Mouse (Mus musculus) spleen, embryonic (tissue): ENCODE results near the gene Mrpl46.

Source experiments
- CTCF ChIA-PET: fragments of 350-600 bp; sonication (Branson Sonifier 250); formaldehyde crosslinking; loops from one replicate; lab custom pipeline; 2022; lab: Charles Lee

The Mrpl46 gene

DNA sequence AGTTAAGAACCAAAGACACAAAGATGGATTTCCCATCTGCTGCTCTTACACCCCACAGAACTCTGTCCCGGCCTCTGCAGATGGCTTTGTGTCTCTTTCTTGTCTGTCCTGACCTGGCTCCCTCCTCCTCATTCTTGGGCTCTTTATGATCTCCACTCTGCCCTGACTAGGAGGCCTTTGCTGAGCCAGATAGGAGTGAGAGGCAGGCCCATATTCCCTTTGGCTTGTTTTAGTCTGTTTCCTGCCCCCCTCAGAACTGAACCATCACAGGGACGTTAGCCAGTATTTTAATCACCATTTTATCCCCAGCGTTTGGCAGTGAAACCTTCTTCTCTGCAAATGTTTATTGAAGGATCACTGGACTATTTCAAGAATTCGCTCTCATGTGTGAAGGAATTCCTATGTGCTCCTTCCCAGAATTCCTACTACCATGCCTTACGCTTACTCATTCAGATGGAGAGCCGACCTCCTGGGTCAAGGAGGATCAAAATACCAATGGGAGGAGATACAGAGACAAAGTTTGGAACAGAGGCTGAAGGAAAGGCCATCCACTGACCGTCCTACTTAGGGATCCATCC, 14.2 kb downstream of the Mrpl46 start:
- CTCF ChIA-PET, result no interaction called here

DNA sequence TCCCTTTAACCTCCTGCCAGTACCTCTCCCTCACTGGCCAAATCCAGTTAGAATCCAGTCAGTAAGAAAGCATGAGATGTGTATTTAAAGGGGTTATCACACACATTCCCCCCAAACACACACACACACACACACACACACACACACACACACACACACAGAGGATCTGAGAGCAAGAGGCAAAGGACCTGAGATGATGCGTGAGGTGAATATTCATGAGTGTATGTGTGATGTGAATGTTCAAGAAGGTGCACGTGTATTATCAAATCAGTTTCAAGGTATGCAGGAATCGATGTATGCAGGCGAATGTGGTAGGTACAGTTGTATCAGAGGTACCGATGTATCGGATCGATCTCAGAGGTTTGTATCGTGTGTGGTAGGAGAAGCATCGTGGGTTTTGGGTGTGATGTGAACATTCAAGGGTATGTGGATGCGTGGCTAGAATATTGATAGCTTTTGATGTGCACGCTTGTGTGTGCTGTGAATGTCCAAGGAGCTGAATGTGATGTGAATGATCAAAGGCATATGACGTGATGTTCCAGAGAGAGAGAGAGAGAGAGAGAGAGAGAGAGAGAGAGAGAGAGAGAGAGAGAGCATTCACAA, 15.3 kb downstream of the Mrpl46 start:
- CTCF ChIA-PET, result no interaction called here

DNA sequence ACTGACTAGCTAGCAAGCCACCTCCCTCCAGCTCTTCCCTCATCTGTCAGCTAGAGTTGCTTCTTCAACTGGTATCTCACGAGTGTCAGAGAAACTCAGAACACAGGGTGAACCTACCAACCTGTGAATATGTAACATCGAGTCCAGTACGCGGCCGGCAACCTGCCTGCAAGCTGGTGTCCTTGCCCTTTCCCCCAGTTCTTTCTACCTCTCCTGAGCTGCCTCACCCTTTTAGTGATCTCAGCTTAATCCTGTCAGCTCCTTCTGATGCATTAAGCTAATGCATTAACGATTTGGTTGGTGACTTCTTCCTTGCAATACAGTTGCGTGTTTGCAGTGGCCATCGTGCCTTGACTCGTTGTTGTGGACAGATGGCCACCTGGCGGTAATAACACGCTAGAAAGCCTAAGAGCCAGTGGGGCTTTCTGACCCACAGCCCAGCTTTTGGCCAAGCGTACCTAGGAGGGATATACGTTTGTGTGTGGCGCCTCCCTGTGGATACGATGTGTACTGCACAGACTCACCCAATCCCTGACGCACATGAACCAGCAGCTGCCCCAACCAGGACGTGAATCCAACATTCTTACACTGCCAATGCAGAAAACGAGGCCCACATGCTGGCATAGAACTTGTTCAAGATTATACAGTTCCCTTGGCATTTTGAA, 17.2 kb downstream of the Mrpl46 start:
- CTCF ChIA-PET, result interaction anchor here (0.6 to 1.4 kb wide), 3 partner anchors 9 to 169 kb away, joined by 3 to 5 read pairs (median 4); no protein-coding TSS in a partner anchor

DNA sequence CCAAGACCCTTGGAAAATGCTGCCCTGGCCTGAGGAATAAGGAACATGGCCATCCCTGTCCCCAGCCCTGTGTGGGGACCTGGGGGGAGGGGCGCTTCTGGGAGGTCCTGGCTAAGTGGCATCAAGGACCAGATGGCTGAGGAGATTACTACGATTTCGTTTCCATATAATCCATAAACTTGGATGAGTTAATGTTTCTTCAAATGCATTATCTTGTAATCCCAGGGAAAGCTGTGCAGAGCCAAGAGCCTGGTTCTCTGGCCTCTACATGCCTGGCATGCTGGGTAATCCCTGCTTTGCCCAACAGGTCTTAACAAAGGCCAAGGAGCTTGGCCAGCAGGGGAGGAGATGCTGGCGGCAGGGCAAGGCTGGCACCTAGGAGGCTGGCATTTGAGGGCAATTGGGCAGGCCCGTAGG, 18.1 kb downstream of the Mrpl46 start:
- CTCF ChIA-PET, result interaction anchor here (0.6 to 1.4 kb wide), 3 partner anchors 10 to 168 kb away, joined by 3 to 5 read pairs (median 4); no protein-coding TSS in a partner anchor

GRCm38 (mm10) chr7:78763801-78764200, 19.5 kb downstream of the Mrpl46 start:
- CTCF ChIA-PET, result no interaction called here

- CTCF ChIA-PET, result no interaction called here
Observed at GRCm38 (mm10) chr7:78754458-78755000, 28.8 kb downstream of the Mrpl46 start.

DNA sequence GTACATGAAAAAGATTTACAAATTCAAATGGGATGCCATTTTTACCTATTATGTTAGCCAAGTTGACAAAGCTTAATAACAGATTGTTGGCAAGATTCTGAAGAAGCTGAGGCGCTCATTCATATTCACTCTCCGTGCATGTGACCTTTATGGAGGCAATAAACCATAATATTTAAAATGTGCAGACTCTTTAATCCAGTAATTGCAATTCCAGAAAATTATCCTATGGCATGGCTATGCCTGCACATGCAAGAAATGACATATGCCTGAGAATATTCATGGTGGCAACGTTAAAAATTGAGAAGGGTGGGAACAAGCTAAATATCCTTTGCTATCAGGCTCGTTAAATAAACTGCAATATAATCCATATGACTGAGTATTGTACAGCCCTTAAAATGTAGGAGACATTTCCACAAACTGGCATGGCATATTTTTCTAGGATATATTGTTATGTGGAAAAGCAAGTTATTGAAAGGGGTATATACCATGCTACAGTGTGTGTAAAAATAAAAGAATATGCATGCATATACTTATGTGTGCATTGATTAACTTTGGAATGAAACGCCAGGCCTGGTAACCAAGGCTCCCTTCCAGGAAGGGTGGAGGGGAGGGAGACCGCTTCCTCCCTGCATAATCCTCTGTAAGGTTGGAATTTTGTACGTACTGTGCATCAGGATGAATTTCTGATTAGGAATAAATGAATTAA, 29.4 kb downstream of the Mrpl46 start:
- CTCF ChIA-PET, result no interaction called here

GRCm38 (mm10) chr7:78752961-78753360, 30.4 kb downstream of the Mrpl46 start:
- CTCF ChIA-PET, result no interaction called here

- CTCF ChIA-PET, result no interaction called here
Observed at GRCm38 (mm10) chr7:78743731-78744385, 39.5 kb downstream of the Mrpl46 start.

DNA sequence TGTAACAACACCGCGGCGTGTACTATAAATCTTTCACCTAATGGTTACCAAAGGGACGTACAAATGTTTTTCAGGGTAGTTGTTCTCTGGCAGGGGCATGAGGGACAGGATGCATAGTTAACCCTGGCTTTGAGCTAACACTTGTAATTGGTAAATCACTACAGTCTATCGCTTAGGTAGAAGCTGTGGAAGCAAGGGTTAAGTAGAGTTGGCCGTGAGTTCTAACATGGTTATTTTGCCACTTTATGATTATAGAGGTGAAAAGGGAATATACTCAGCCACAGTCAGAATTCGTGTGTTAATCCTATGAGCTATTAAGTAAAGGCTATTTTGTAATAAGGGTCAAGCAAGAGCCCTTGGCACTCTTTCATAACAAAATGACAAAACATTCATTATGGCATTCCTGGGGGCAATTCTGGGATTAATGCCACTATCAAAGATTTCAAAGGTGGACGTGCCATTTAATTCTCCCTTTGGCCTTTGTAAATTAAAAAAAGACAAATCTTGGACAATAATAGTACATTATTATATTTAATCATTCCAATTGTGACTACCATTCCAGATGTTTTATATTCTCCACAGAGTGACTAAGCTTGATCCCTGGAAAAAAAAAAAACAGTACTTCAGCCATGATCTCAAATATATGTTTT, 43.9 kb downstream of the Mrpl46 start:
- CTCF ChIA-PET, result no interaction called here

DNA sequence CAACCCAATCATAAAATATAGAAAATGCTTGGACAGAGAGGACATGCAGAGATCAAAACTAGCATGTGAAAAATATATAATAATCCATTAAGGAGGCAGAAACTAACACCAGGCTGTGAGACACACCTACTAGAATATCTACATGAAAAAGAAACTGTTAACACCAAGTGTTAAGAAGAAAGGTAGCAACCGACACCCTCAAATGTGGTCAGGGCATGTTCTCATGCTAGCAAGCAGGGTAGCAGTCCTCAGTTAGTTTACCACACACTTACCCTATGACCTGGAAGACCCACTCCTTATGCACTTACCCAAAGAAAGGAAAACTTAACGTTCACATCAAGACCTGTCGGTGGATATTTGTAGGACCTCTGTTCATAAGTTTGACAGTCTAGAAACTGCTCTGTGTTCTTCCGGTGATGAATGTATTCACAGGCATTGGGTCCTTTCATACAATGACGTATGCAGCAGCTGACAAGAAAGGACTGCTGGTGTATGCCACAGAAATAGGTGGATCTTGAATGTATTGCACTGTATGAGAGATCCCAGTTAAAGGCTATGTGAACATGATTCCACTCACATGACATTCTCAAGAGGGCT, 45.6 kb downstream of the Mrpl46 start, which contains the start of gene Ntrk3:
Gene Ntrk3 (minus strand): TSS at position 399 of the 597 bp plus-strand sequence.
- CTCF ChIA-PET, result no interaction called here

DNA sequence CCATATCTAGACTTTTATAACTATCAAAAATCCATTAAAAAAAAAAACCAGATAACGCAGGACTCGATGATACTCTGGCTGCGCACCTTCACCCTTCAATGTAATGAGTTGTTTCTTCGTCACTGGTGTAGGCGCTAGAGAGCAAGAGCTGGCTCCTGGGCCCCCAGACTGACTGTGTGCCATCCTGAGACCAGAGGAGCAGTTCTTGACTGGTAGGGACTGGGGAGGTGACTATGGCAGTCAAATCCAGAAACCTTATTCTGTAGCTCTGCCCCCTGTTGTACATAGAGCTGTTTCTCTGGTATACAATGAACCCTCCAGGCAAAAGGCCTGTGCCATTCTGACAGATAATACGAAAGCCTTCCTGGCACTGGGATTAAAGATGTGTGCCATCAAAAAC, 46.1 kb downstream of the Mrpl46 start:
- CTCF ChIA-PET, result no interaction called here

GRCm38 (mm10) chr7:78731391-78731790, 51.9 kb downstream of the Mrpl46 start:
- CTCF ChIA-PET, result no interaction called here
